Mouse (Mus musculus): ENCODE measurements around the gene Tnnt2. TPM values are rescaled to one million over a fixed set of nuclear protein-coding genes. Genes with fewer than 3 reads are reported as not detected.

The Tnnt2 gene
- polyA plus RNA-seq, 1 experiment, result not detected

DNA sequence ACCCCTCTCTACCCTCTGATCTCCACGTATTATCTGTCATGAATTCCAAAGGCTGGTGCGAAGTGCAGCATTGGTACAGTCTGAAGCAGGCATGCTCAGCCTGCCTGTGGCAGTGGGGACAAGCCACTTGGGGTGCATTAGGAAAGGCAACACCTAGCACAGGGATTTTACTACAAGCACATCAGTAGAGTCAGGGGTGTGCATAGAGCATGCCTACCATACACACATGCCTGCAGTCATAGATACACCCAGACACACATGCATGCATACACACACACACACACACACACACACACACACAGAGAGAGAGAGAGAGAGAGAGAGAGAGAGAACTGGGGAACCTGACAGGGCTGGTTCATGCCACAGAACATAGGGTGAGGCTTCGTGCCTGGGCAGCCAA lies 23.9 kb upstream of the Tnnt2 start:
- Histone ChIP-seq H3K27ac (replicated peaks; ENCODE audit: low read depth, low read length) (no peak overlapping the region), H3K4me3 (ENCODE audit: insufficient read depth, low read depth, low read length) (no peak overlapping the region), H3K4me1 (ENCODE audit: control insufficient read depth, insufficient read depth, insufficient read length, low read length) (no peaks in the 10 kb centered on the region)

- H3K27ac ChIP-seq (replicated peaks; ENCODE audit: low read depth, low read length), result no peak overlapping the region
- H3K4me3 ChIP-seq (ENCODE audit: insufficient read depth, low read depth, low read length), result no peak overlapping the region
- no peaks in the 10 kb centered on the region for H3K4me1 ChIP-seq (ENCODE audit: control insufficient read depth, insufficient read depth, insufficient read length, low read length)
Measured at GRCm38 (mm10) chr1:135812618-135813017, 23.5 kb upstream of the Tnnt2 start.

DNA sequence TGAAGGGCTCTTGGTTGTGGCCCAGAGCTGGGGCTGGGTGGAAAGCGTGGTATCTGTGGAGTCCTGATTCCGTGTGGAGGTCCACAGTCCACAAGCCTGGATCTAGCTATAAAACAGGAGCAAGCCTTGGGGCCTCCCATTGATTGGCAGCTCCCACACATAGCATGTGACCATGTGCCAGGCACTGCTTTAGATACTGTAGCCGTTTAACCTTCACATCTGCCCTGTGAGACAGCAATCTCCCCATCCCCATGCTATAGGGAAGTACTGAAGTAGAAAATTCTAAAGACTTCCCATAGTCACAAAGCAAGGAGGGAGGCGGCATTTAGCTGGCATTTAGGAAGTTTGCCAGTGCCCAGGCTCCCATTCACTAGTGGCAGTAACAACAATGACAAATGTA lies 23.1 kb upstream of the Tnnt2 start:
- no peak overlapping the region for H3K4me3 ChIP-seq (ENCODE audit: insufficient read depth, low read depth, low read length)
- H3K4me1 ChIP-seq (ENCODE audit: control insufficient read depth, insufficient read depth, insufficient read length, low read length), result no peaks in the 10 kb centered on the region
- H3K27ac ChIP-seq (replicated peaks; ENCODE audit: low read depth, low read length), result no peak overlapping the region

DNA sequence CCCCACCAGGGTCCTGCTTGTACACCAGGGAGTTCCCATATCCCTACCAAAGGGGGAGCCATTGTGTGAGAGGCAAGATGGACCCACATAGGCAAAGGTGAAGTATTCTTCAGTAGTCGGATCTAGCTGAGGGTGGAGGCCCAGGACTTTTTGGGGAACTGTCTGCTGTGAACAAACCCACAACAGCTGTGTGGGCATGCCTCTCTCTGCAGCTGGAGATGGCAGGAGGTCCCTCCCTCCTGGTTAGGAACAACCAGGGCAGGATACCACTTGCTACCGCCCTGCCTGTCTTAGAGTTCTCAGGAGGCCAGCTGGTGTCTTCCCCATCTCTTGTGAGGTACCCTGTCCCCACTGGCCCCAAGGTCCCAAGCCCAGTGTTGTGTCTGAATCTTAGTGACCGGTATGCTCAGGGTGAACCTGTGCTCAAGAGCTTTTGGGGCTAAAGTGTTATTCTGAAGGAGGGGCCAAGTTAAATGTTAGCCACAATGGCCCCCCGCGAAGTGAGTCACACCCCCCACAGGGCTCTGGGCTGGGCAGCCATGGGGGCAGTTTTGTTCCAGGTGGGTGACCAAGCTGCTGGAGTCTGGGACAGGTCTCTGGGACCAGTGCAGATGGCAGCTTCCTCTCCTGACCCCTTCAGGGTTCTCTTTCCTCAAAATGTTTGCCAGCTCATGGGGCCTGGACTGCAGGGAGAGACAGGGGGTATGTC lies 22.3 kb upstream of the Tnnt2 start:
- Histone ChIP-seq H3K4me1 (ENCODE audit: control insufficient read depth, insufficient read depth, insufficient read length, low read length) (no peaks in the 10 kb centered on the region), H3K4me3 (ENCODE audit: insufficient read depth, low read depth, low read length) (no peak overlapping the region), H3K27ac (replicated peaks; ENCODE audit: low read depth, low read length) (no peak overlapping the region)

GRCm38 (mm10) chr1:135814531-135814930 lies 21.6 kb upstream of the Tnnt2 start:
- H3K4me1 ChIP-seq (ENCODE audit: control insufficient read depth, insufficient read depth, insufficient read length, low read length), result no peaks in the 10 kb centered on the region
- no peak overlapping the region for H3K4me3 ChIP-seq (ENCODE audit: insufficient read depth, low read depth, low read length)
- no peak overlapping the region for H3K27ac ChIP-seq (replicated peaks; ENCODE audit: low read depth, low read length)

DNA sequence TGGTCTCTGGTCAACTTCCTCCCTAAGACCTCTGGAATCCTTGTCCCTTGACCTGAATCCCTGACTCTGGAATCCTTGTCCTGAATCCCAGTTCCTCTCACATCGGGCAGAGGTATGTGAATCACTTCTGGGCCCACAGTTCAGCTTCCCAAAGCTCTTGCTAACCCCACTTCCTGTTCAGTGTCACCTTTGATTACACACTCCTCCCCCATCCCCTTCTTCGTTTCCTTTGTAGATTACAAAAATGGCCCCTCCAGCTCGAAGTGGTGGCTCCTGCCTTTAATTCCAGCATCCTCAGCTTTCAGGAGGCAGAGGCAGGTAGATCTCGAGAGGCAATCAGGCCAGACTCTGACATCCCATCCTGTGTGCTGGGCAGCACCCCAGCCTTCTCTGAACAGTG lies 18.6 kb upstream of the Tnnt2 start:
- Histone ChIP-seq H3K4me1 (ENCODE audit: control insufficient read depth, insufficient read depth, insufficient read length, low read length) (no peaks in the 10 kb centered on the region), H3K4me3 (ENCODE audit: insufficient read depth, low read depth, low read length) (no peak overlapping the region), H3K27ac (replicated peaks; ENCODE audit: low read depth, low read length) (no peak overlapping the region)

DNA sequence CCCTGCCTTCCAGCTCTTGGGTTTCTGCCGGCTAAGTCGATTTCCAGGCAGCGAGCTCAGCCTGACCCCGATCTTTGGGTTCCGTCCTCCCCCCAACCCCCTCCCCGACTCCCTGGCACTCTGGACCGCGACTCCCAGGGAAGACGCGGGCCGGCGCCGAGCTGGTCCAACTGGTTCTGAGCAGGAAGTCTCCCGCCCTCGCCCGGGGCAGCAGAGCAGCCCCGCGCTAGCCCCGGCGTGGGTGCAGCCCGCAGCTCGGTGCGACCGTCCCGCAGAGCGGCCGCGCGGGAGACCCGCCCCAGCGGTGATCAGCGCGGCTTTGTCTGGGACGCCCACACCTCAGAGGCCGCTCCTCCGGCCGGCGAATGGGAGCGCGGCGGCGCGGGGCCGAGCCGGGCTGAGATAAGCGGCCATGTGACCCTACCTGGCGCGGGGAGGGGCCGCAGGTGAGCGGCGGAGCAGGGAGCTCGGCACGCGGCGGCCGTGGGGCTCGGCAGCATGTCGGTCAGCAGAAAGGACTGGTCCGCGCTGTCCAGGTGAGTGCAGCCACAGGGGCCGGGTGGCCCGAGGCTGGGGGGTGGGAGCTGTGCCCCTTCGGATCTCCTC lies 17.6 kb upstream of the Tnnt2 start, which contains the start of gene Lad1:
Gene Lad1 (plus strand): TSS at position 118 of the 606 bp plus-strand sequence.
- Histone ChIP-seq H3K4me1 (ENCODE audit: control insufficient read depth, insufficient read depth, insufficient read length, low read length) (no peaks in the 10 kb centered on the region), H3K4me3 (ENCODE audit: insufficient read depth, low read depth, low read length) (peak within 1 kb of the TSS; percentile 45), H3K27ac (replicated peaks; ENCODE audit: low read depth, low read length) (no peak within 1 kb of the TSS)

DNA sequence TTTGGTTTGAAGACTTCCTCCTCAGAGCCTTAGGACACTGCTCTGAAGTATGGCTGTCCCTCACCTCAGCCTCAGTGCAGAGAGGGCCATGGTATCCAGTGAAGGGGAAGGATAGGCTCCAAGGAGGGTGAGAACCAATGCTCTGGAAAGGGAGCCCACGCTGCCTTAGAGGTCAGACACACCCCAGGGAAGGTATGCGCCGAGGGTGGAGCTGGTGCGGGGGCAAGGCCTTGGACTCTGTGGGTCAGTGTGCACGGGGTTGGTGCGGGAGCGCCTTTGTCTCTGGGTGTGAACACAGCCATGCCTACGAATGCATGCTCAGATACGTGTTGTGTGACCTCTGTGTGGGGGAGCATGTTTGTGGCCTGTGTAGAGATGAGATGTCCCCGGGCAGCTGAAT lies 16.1 kb upstream of the Tnnt2 start:
- H3K4me1 ChIP-seq (ENCODE audit: control insufficient read depth, insufficient read depth, insufficient read length, low read length), result no peaks in the 10 kb centered on the region
- H3K4me3 ChIP-seq (ENCODE audit: insufficient read depth, low read depth, low read length), result no peak overlapping the region
- no peak overlapping the region for H3K27ac ChIP-seq (replicated peaks; ENCODE audit: low read depth, low read length)

DNA sequence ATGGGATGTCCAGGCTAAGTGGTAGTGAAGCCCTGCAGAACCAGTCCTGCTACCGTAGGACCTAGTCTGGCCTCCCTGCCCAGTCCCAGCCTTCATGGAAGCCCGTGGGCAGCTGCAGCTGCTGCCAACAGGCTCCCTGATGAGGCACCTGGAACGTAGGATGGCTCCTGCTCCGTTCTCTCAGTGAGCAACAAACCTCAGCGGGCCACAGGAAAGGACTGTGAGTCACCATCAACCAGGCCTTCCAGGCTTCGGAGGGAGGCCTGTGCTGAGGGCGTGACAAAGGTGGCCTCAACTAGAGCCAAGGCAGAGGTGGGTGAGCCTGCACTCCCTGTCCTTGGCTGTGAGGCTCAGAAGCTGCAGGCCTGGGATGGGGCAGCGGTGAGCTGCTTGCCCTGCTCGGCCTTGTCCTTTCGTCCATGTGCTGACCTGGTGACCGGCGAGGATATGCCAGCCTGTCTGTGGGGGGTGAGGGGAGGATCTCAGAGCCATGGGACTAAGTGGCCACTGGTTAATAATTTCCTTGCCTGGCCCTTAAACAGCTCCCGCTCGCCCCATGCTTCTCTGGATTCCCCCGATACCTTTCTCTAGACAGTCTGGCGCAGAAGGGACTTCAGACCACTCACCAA lies 15.3 kb upstream of the Tnnt2 start:
- H3K27ac ChIP-seq (replicated peaks; ENCODE audit: low read depth, low read length), result no peak overlapping the region
- H3K4me1 ChIP-seq (ENCODE audit: control insufficient read depth, insufficient read depth, insufficient read length, low read length), result no peaks in the 10 kb centered on the region
- no peak overlapping the region for H3K4me3 ChIP-seq (ENCODE audit: insufficient read depth, low read depth, low read length)

GRCm38 (mm10) chr1:135821780-135822179 lies 14.4 kb upstream of the Tnnt2 start:
- no peak overlapping the region for H3K27ac ChIP-seq (replicated peaks; ENCODE audit: low read depth, low read length)
- H3K4me3 ChIP-seq (ENCODE audit: insufficient read depth, low read depth, low read length), result no peak overlapping the region
- H3K4me1 ChIP-seq (ENCODE audit: control insufficient read depth, insufficient read depth, insufficient read length, low read length), result no peaks in the 10 kb centered on the region

GRCm38 (mm10) chr1:135828918-135829317 lies 7.2 kb upstream of the Tnnt2 start:
- H3K27ac ChIP-seq (replicated peaks; ENCODE audit: low read depth, low read length), result no peak overlapping the region
- no peak overlapping the region for H3K4me3 ChIP-seq (ENCODE audit: insufficient read depth, low read depth, low read length)
- H3K4me1 ChIP-seq (ENCODE audit: control insufficient read depth, insufficient read depth, insufficient read length, low read length), result no peaks in the 10 kb centered on the region

DNA sequence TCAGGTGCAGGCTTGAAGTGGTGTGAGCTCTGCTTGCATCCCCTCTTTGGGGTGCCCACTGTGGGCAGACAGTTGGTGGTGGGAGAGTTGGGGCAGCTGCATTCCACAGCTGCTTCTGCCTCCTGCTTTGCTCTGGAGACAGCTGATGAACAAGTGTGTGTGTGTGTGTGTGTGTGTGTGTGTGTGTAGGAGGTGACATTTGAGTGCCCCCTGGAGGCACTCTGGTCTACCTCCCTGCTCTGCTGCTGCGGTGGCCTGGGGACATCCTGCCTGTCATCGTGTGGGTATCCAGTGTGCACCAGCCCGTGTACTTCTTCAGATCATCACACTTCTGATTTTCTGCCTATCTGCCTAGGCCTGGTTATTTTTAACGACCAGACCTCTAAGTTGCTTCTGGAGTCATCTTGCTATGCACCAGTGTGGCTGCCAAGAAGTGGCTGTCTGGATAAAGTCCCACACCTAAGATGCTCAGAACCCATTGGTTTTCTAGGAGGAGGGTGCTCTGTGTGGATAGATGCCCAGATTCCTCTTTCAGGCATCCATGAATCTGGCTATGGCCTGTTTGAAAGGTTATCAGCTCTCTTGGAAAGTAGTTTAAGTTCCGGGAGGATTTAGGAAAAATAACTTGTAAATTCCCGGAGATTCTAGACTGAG lies 1.8 kb upstream of the Tnnt2 start:
- H3K4me1 ChIP-seq (ENCODE audit: control insufficient read depth, insufficient read depth, insufficient read length, low read length), result no peaks in the 10 kb centered on the region

GRCm38 (mm10) chr1:135834983-135835382 lies 1.2 kb upstream of the Tnnt2 start:
- Histone ChIP-seq H3K4me1 (ENCODE audit: control insufficient read depth, insufficient read depth, insufficient read length, low read length) (no peaks in the 10 kb centered on the region), H3K27ac (replicated peaks; ENCODE audit: low read depth, low read length) (no peak overlapping the region), H3K4me3 (ENCODE audit: insufficient read depth, low read depth, low read length) (no peak overlapping the region)

More for the DNA sequence above, 1.8 kb upstream of the Tnnt2 start:
- Histone ChIP-seq H3K27ac (replicated peaks; ENCODE audit: low read depth, low read length) (no peak overlapping the region), H3K4me3 (ENCODE audit: insufficient read depth, low read depth, low read length) (no peak overlapping the region)

DNA sequence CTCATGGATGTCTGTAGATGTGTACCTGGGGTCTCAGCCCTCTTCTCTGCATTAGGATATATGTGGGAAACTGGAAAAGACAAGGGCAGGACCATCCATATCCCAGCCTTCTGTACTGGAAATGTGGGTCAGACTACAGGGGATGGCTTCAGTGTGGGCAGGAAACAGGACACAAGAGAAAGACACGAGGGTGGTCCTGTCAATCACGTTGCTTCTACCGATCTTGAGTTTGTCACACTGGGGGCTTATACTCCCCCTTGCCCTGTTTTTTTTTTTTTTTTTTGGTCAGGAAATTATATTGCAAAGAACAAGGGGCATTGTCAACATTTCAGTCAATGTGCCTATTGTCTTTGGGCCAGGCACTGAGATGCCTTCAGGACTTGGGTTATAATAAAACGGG lies 2.5 kb downstream of the Tnnt2 start:
- no peak overlapping the region for H3K4me3 ChIP-seq (ENCODE audit: insufficient read depth, low read depth, low read length)
- no peak overlapping the region for H3K27ac ChIP-seq (replicated peaks; ENCODE audit: low read depth, low read length)
- no peaks in the 10 kb centered on the region for H3K4me1 ChIP-seq (ENCODE audit: control insufficient read depth, insufficient read depth, insufficient read length, low read length)

GRCm38 (mm10) chr1:135839065-135839464 lies 2.9 kb downstream of the Tnnt2 start:
- Histone ChIP-seq H3K4me3 (ENCODE audit: insufficient read depth, low read depth, low read length) (no peak overlapping the region), H3K27ac (replicated peaks; ENCODE audit: low read depth, low read length) (no peak overlapping the region), H3K4me1 (ENCODE audit: control insufficient read depth, insufficient read depth, insufficient read length, low read length) (no peaks in the 10 kb centered on the region)
